Mouse (Mus musculus): ENCODE results near the gene Supt4a.
A peak's percentile ranks its signal among the peaks of the same experiment; 100 is the strongest.

DNA sequence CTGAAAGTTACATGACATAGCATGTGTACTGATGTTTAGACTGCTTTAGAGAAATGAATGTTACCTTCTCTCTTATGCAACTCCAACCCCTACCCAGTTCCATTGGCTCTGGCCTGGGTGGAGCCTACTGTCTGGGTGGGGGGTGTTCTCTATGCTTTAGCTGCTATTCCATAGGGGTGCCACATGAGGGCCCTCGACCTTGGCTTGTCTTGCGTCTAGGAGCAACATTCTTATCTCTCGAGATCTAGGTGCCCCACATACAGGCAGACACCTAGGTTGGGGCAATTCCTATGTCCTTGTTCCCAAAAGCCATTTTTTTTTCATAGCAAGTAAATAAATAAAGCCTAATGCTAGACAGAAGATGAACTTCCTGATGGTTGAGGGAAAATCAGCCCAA, 22.3 kb downstream of the Supt4a start:
- TF ChIP-seq GATA1 (IDR thresholded peaks at IDR 0.05; ENCODE audit: borderline replicate concordance, low read length) (peak; percentile 82; the same call in 2 of the 3 replicates), FLI1 (IDR thresholded peaks at IDR 0.05; ENCODE audit: low read length) (no peak)

All from megakaryocyte, embryonic 14.5 days (primary cell).